Mouse (Mus musculus) natural killer cell, adult 2 months (primary cell): ENCODE results near the gene Synj2.
A peak's percentile ranks its signal among the peaks of the same experiment; 100 is the strongest.

Experiments
- DNase-seq, 2 experiments: peaks; one replicate each; pipeline ENCODE4 v3.0.0; 2022; ENCODE audit warnings: low spot score in 2 of 2

Synj2 gene

GRCm38 (mm10) chr17:5973536-5973935 lies 32.5 kb downstream of the Synj2 start:
- DNase-seq: no peak

GRCm38 (mm10) chr17:5975099-5975977 lies 34.3 kb downstream of the Synj2 start:
- DNase-seq: peak; percentile 71 to 85

- no peak for DNase-seq
Measured at GRCm38 (mm10) chr17:5976221-5977055, 35.4 kb downstream of the Synj2 start.

GRCm38 (mm10) chr17:5977056-5977920 lies 36.2 kb downstream of the Synj2 start:
- no peak for DNase-seq

- DNase-seq: no peak
Measured at GRCm38 (mm10) chr17:5977921-5978504, 36.9 kb downstream of the Synj2 start.

- DNase-seq: no peak
Measured at GRCm38 (mm10) chr17:5978505-5979077, 37.5 kb downstream of the Synj2 start.

GRCm38 (mm10) chr17:5980860-5981259 lies 39.8 kb downstream of the Synj2 start:
- no peak for DNase-seq

- DNase-seq: no peak
Measured at GRCm38 (mm10) chr17:5983150-5983549, 42.1 kb downstream of the Synj2 start.

- DNase-seq: no peak
Measured at GRCm38 (mm10) chr17:5983901-5984300, 42.8 kb downstream of the Synj2 start.

- DNase-seq: no peak
Measured at GRCm38 (mm10) chr17:5984700-5985231, 43.7 kb downstream of the Synj2 start.

GRCm38 (mm10) chr17:5985271-5985670 lies 44.2 kb downstream of the Synj2 start:
- no peak for DNase-seq

GRCm38 (mm10) chr17:5987271-5988056 lies 46.4 kb downstream of the Synj2 start:
- DNase-seq: no peak

- DNase-seq: no peak
Measured at GRCm38 (mm10) chr17:5988102-5988501, 47.0 kb downstream of the Synj2 start.

- no peak for DNase-seq
Measured at GRCm38 (mm10) chr17:5992866-5993580, 51.9 kb downstream of the Synj2 start.

GRCm38 (mm10) chr17:5993581-5994260 lies 52.6 kb downstream of the Synj2 start:
- DNase-seq: no peak

- no peak for DNase-seq
Measured at GRCm38 (mm10) chr17:5994606-5995005, 53.5 kb downstream of the Synj2 start.

- DNase-seq: no peak
Measured at GRCm38 (mm10) chr17:5996589-5996988, 55.5 kb downstream of the Synj2 start.

- no peak for DNase-seq
Measured at GRCm38 (mm10) chr17:5997380-5998234, 56.5 kb downstream of the Synj2 start.
